Mouse (Mus musculus) adrenal gland, postnatal 25 days (tissue): ENCODE data around the gene Sox5. TPM values are rescaled to one million over a fixed set of nuclear protein-coding genes. Genes with fewer than 3 reads are reported as not detected.
A peak's percentile ranks its signal among the peaks of the same experiment; 100 is the strongest.

Experiments
- DNase-seq: peaks from one replicate; pipeline ENCODE4 v3.0.0; 2021; ENCODE audit warnings: mixed read lengths
- total RNA-seq: library from RNA; stranded (reverse); gene quantifications from 2 replicates; pipeline ENCODE4 v1.2.3, GENCODE M21; 2021

The Sox5 gene
- total RNA-seq, 1 experiment from 2014 or later: 10.8 TPM

DNA sequence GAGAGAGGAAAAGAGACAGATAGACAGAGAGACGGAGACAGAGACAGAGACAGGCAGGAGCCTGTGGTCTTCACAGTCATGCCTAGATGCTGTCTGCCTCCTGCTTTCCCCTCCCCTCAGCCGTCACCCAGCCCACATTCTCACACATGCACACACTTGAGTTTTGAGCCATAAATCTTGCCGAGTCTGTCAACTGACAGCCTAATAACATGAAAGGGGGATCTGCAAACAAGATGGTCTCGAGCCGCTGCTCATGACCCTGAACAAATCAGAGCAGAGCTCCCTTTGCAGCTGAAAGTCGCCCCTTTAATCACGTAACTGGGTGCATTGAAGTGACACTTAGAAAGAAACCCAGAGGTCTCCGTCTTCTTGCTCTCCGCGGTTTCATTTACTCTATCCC is 383.7 kb downstream of the Sox5 start:
- no peak for DNase-seq

DNA sequence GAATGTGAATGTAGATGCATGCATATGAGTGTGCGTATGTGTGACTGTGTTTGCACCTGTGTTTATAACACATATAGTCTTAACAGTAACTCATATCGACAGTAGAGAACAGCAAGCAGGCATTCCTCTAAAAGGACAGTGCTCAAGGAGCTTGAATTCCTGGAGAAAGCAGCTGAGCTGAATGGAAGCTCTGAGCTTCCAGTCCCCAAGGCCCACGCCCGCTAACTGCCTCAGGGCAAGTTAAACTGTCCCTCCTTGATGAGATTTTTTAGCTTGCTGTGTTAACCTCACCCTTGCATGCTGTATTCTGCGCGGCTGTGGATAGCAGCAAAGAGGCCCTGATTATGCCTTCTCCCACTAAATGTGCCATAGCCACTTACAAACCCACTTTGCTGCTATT is 388.6 kb downstream of the Sox5 start:
- DNase-seq: no peak

DNA sequence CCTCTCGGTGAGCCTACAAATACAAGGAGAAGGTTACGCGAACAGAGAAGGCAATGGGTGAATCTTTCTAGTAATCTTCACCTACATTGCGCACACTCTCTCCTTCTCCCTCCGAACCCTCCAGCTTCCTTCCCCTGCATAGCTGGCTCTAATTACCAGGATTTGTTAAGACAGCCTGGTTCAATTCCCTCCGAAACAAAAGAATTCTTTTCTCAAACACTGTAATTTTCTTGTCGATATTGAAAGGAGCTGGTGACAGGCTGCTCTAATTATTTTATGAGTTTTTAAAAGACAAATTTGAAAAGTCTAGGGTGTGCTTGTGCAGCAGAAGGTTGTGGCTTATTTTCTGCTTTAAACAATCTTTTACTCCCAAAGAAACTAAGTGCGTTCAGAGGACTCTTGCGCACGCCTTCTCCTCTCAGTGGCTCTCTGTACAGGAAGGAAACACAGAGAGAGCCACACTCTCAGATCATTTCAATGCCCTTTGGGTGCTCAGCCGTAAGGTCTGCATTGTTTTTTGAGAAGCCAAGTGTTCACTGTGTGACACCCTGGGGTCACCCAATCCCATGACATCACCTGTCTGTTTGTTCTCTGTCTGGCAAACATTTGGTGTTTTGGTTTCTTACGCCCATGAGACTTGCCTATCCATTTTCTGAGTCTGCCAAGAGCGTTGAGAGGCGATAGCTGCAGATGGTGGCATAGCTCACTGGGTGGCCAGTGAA is 392.3 kb downstream of the Sox5 start:
- DNase-seq: no peak

DNA sequence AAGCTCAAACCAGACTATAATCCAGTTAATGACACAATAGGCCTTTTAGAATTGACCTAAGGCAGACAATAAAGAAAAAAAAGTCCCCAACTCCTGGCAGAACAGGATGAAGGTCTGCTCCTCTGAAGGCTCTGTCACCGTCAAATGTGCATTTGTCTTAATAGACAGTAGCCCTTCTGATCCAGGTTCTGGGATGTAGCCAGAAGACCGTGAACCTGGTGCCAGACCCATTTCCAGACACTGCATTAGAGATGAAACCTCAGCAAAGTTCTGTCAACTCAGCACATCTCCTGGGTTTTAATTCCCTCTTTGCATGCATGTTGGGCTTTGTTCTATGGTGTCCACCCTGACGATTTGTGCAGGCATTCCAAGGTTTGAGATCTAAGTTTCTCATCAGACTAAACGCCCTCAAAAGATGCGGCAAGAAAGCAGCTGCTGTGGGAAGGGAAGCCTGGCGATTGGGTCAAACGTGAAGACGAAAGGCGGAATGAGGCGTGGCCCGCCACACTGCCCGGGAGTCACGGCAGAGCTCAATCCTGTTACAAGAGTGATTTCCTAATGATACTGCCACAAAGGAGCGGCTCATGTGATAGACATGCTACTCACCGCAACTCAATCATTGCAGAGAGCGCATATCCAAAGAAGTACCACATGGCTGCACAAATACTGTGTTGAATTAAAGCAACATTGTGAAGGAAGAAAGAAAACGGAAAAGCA is 394.1 kb downstream of the Sox5 start:
- DNase-seq: no peak

DNA sequence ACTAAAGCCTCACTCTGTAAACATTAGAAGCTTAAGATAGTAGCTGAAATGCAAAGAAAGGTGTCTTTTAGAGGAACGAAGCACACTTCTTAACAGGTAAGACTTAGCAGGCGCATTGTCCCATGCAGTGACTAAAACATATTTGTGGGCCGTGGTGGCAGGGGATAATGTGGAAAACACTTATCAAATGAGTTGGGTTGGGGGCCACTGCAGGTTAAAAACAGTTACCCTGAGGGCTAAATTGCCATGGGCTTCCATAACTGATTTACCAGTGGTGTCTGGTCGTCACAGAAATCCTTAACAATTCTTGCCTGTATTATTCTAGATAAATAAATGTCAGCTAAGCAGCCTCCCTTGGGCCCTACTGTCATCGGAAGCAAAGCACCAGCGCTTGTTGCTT is 401.1 kb downstream of the Sox5 start:
- no peak for DNase-seq

DNA sequence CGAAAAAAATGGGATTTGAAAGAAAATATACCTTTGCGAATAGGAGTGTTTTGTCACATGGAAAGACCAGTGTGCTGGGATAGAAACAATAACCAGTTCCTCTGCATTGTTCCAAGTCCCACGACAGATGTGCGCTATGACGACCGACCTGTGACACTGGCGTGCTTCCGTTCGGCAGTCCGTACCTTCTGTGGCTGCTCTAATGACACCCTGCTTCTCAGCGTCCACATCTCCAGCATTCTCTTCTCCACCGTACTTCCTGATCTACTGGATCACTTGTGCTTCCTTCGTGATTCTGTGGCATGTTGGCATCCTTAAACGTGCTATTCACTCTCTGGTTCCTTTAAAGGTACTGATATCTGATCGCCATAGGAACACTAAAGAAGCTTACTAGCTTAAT is 401.6 kb downstream of the Sox5 start:
- DNase-seq: no peak

DNA sequence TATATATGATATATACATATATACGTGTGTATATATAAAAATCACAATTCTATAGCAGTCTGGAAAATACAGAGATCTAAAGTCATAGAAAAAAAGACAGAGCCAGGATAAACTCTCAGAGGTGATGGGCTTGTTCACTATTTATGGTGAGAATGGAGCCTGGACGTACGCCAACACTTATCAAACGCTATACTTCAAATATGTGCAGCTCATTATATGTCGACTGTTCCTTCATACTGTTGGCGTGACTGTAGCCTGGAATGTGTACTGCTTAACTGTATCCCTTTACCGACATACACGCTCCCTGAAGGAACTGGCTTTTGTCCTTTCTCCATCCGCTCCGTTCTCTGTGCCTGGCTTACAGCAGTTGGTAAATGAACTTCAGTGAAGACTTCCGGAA is 407.0 kb downstream of the Sox5 start:
- DNase-seq: no peak

DNA sequence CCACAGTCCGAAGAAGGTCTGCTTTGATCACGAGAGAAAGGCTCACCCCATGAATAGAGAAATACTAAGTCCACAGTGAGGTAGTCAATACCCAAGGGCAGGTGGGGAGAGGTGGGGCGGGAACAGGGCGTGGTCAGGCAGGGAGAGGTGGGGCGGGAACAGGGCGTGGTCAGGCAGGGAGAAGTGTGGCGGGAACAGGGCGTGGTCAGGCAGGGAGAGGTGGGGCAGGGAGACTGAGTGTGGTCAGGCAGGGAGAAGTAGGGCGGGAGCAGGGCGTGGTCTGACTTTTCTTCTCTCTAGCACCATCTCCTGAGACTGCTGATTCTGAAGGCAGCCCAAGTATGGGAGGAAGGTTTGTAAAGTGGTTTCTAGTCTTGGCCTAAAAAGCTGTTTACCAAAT is 411.1 kb downstream of the Sox5 start:
- DNase-seq: no peak

DNA sequence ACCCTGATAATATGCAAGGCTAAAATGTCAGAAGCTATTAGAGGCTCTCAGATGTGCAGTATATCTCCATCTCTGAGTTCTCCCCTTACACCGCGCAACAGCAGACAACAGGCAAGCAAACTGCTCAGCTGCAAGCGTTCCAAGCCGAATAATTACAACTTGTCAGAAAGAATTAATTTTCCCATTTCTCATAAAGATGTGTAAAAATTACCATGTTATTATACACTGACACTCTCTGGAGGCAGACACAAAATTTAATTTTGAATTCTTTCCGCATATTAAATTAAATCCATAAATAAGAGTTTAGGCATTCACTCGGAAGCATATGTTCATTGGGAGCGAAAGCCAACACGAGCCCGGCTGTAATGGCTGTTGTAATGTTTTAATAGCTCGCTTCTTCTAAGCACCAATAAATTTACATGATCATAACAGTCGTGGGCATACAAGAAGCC is 414.1 kb downstream of the Sox5 start:
- no peak for DNase-seq

DNA sequence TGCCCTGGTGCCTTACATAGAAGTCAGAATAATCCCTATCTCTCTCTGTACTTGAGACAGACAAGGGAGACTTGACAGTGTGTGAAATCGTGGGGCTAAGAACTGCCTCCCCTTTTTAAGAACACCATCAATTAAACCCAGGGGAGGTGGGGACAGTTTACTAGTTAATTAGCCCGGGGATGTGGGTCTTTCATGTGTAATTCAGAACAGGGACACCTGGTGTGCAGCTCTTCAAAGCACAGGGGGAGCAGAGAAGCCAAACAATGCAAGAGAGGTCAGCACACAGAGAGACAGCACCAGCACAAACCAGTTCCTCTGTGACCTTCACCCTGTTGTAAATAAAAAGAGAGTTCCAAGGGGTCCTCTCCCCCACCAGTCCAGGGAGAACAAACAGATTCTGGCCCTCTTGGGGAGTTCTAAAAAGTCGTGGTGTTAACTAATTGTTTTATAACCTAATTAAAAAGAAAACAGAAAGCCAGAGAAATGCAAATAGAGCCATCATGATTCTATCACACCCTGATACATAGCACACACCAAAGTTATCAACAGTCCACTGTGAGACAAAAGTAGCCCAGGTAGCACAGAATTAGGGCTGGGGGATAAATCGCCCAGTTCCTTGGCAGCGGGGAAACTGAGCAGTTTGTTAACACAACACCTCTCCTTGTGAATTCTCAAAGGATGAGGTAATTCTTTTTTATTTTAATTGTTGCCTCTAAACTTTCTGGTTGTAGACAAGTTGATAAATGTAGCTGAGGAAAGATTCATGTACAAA is 420.3 kb downstream of the Sox5 start:
- DNase-seq: no peak

DNA sequence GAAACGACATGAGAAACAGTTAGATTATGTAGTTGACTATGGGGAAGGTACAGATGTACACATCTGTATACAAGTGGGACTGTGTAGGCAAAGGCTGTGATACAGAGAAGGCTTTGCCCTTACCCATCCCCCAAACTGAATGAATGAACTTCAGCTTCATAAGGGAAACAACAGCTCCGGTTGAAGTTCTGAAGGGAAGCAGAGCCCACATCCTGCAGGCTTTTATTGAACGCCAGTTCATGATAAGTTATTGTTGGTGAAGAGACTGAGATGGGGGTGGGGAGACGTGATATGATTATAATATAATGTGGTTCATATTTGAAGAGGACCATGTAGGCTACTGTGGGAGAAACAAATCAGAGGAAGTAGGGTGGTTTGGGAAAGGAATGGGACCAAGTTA is 424.7 kb downstream of the Sox5 start:
- no peak for DNase-seq

DNA sequence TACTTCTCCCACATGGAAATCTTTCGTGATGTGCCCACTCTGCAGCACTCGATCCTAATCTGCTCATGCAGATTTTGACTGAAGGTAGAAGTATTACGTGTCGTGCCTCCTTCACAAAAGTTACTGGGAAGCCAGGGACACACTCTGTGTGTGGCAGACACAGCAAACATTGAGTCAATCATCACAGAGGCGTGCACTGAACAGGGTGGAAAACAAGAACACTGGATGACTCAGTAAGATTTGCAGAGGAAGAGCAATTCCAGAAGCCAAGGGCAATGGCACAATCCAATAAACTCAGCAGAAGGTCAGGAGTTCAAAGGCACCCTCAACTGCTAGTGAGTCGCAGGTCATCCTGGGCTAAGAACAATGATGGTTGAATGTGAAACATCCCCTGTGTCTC is 430.7 kb downstream of the Sox5 start:
- no peak for DNase-seq

DNA sequence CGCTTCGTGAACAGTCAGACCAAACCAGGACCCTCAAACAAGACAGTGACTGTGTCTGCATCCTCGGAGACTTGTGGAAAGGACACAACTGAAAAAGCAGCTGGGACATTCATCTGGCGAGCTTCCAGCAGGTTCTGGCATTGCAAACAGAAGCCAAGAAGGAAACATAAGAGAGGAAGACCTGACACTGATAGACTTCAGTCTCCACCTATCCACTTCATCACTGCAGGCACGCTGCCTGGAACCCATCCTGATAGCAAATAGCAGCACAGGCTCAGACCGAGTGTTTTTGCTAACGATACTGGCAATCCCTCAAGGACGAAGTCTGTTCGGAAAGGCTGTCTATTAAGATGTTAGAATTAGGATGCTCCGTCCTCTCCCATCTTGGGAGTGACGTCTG is 438.4 kb downstream of the Sox5 start:
- peak; percentile 31 for DNase-seq

DNA sequence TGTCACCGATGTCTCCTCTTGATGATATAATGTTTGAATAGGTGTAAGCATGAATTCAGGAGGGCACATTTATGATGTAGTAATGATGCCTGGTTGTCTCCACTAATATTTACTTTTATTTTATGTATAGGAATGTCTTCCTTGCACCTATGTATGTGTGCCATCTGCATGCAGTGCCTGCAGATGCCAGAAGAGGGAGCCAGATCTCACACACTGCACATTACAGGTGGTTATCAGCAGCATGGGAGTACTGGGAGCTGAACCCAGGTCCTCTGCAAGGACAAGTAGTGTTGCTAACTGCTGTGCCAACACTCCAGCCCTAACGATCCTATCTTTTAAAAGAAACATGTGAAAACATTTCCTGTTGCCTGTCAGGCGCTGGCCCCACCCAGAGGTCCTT is 442.2 kb downstream of the Sox5 start:
- DNase-seq: no peak

DNA sequence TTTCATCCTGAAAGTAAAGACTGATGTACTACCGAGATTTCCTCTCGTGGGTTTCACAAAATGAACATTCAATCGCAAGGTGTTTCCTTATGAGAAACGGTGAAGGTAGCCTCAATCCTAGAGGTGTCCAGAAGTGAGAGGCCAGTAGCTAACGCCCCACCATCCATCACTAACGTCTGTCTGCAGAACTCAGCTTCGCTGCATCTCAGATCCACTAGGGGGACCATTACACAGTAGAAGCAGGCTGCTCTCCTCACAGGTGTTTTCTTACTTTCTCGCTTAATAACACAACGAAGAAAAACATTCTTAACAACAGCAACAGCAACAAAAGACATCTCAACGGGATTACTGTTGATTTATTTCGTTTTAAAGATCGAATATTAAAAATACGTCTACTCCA is 442.8 kb downstream of the Sox5 start:
- no peak for DNase-seq

DNA sequence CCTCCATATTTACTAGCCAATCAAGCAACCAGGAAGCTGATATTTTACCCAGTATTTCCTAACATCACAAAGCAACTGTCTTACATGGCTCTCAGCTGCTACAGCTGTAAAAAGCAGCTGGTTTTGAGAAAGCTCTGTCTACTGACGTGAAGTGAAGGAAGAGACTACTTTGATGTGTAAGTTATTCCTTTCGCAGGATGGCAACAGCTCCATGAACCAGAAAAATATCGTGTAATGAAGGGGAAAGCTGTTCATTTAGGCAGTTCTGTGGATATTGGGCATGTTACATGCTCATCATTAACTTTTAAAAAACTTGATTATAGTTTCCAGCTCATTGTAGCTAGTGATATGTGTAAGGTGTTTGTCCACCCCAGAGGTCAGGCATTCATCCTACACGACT is 443.6 kb downstream of the Sox5 start:
- DNase-seq: no peak

DNA sequence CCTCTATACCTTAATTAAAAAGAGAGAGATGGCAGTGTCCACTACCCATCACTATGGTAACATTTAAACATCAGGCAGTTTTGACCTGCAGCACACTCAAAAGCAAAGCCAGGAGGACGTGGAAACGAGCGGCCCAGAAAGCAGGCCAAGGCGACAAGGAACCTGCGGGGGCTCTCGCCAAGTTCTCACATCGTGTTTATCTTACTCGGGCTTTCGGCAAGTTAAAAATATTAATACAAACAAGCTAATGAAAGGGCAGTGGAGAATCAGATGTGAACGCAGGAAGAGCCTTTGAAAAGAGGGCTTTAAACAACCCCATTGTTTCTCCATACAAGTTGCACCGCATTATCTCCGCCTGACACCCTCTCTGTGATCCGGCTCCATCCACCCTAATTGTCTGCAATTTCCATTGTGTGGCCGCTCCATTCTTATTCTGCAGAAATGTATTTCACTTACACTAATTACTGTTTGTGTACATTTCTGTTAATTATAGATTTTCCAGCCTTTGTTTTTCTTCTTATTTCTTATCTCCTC is 444.3 kb downstream of the Sox5 start:
- no peak for DNase-seq

DNA sequence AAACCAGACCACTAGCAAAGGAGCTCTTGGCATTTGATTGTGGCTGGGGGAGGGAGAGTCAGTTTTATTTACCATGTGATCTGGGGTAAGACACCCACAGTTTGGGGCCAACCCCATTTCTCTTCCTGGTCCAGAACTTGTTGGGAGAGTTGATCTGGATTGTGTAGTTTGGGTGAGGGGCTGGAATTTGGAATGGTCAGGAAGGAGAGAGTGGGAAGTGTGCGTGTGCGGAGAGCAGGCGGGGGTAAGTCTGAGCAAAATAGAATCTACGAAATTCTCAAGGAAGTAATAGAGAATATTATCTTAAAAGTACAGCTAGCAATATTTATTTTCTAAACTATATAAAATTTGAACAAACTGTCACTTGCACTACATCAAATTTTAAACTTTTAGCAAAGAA is 445.0 kb downstream of the Sox5 start:
- DNase-seq: no peak

DNA sequence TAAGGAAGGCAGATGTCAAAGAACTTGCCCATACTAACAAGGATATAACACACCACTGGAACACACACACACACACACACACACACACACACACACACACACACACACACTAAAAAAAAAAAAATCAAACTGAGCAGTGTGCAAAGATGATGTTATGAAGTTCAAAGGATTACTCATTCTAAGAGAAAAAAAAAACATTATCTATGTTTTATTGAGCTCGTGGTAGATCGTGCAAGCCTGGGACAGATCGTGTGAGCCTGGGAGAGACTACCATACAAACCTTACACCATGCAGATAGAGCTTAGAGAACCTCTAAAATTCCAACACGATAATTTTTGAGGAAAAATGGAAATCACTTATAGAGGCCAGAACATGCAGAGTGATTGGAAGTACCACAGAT is 448.6 kb downstream of the Sox5 start:
- DNase-seq: no peak

DNA sequence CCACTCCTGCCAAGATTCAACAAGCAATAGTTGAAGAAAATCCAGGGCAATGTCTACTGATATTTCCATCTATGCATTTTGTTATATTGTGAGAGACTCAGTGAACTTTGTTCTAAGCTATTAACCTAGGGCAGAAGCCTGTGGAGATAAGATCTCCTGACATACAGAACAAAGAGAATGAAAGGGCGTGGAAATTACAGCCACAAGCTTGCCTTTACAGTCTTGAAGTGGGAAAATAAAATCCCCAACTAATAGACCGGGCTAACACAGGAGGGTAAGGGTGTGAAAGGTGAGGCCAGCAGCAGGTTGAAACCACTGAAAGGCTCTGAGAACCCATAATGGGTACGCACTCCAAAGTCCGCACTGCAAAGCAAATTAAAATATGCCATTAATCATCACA is 449.8 kb downstream of the Sox5 start:
- no peak for DNase-seq

DNA sequence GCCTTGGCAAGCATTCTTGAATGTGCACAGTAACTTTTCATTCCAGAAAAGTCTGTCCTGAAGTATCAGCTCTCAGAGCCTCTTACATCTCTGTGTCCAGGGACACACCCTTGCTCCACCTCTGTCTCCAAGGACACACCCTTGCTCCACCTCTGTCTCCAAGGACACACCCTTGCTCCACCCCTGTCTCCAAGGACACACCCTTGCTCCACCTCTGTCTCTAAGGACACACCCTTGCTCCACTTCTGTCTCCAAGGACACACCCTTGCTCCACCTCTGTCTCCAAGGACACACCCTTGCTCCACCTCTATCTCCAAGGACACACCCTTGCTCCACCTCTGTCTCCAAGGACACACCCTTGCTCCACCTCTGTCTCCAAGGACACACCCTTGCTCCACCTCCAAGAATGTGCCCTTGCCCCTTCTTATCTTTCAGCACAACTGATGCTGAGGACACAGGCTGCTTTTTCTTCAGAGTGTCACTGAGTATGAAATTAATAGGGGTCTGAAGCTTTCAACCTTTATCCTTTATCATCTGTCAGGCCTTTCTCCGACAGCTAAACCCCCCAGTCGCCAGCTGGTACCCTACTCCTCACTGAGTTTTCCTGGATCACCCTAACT is 452.4 kb downstream of the Sox5 start:
- no peak for DNase-seq

DNA sequence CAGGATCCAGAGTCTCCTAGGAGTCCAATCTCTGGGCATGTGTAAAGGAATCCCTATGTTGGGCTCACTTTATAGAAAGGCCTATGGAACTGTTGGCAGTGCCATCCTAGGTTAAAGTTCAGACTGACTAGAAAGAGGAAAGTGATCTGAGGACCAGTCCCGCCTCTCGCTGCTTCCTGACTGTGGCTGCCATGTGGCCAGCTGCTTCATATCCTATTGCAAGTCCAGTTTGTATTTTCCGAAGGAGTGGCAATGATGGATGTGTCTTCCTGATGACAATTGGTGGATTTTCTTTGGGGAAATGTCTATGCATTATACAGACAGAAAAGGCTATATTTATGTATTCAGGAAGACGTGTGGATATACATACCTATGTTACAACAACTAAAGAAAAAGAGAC is 453.0 kb downstream of the Sox5 start:
- no peak for DNase-seq

DNA sequence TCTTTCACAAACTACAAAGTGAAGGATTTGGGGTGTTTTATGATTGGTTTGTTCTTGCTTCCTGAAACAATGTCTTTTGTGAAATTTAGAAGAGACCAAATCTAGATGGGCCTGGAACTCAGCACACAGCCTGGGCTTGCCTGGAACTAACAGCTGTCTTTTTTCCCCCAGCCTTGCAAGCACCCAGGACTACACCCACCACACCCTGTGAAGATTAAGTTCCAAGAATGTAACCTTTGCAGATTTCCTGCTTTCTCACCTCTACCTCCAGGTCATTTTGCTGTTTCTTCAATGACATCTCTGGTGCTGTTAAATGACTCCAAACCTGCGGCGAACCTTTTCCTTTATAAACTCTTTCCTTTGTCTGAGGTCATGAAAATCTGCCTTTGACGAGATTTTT is 455.0 kb downstream of the Sox5 start:
- no peak for DNase-seq
